Mouse (Mus musculus) kidney, postnatal 36 days (tissue): Measurements from ENCODE around the gene Mafb.

Experiments
- DNase-seq, 2 experiments: peaks; one replicate each; pipeline ENCODE4 v3.0.0; 2021 to 2022; ENCODE audit warnings: mixed read lengths in 2 of 2

Mafb gene

GRCm38 (mm10) chr2:160363201-160363600, 3.7 kb downstream of the Mafb start:
- no peak for DNase-seq

- no peak for DNase-seq
Observed at GRCm38 (mm10) chr2:160361442-160362121, 5.3 kb downstream of the Mafb start.

DNA sequence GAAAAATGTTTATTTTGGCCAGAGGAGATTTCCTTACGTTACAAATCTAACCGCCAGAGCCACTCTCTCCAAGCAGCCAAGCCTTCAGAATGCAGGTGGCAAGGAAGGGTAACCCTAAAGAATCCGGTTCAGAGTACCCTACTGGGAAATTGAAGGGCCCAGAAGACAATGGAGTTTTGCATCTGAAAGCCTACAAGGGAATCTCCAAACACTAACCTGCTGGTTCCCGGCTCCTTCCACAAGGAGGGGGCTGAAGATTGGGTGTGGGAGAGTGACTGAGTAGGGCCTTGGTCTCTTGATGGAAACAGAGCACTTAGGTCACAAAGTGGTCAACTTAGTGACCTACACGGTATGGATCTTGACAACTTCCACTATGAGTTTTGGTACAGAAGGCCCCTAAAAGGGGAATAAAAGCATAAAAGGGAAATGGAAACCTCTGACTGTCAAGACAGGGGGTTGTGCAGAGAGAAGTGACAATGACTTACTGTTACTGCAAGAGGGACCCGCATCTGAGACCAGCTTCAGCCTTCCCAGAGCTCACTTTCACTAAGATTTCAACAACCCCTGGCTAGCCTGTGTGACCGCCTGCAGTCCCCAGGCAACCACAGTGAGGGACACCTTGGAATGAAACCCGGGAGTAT, 6.5 kb downstream of the Mafb start:
- no peak for DNase-seq

- DNase-seq = no peak
Observed at GRCm38 (mm10) chr2:160358896-160359295, 8.0 kb downstream of the Mafb start.

- DNase-seq = no peak
Observed at GRCm38 (mm10) chr2:160357442-160357841, 9.4 kb downstream of the Mafb start.

- peak; percentile 17 to 61 for DNase-seq
Observed at GRCm38 (mm10) chr2:160356132-160356531, 10.7 kb downstream of the Mafb start.

DNA sequence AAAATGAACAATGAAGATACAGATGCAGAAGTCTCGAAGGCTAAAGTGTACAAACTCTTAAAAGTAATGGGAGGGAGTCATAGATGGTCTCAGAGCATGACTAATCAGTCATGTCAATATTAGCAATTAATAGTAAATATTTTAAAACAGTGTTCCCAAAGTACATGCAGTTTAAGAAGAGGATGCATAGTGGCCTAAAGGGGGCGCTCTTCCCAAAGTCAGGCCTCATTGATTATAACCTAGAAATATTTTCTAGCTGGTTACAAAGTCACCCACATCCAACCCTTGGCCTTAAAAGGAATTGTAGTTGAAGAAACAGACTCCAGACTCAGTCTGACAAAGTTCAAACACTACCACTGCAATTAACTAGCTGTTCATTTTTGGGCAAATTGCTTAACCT, 12.5 kb downstream of the Mafb start:
- DNase-seq = no peak

GRCm38 (mm10) chr2:160353581-160353980, 13.3 kb downstream of the Mafb start:
- no peak for DNase-seq

DNA sequence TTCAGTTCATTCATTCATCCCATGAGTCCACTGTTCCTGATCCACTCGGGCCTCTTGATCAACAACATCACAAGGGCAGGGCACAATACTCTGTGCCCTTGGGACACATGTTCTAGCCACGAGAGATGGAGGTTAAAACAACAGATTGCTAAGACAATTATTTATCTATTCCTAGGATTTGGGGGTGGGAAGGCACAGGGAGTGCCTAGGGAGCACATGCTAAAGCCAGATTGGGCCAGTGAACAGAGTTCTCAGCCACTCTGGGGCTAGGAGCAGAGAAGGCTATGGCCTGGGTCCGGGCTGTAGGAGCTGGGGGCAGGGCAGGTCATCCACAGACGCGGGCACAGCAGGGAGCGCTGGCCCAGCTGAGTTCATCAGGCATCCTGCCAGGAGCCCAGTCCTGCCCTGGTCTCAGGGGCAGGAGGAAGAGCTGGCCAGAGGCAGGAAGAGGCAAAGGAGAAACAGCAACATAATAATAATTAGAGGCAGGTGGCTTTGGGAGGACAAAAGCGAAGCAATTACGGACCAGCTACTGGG, 15.8 kb downstream of the Mafb start:
- DNase-seq = peak; percentile 87 to 91

DNA sequence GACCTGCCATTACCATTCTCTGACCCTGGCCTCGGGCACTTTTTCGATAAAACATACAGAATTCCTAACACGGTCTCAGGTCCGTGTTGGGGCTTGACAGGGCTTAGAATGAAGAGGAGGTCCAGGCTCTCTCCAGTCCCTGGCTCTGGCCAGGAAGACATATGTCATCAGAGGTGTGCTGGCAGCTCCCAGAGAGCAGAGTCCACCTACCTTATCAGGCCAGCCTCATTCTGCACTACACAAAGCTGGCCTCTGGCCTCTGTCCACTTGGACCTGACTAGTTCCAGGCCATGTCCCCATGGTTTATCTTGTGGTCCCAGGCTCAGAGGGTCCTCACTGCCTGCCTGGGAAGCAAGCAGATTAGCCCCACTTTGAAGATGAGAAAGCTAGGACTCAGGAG, 17.3 kb downstream of the Mafb start:
- DNase-seq = no peak

GRCm38 (mm10) chr2:160348796-160349195, 18.1 kb downstream of the Mafb start:
- no peak for DNase-seq

- no peak for DNase-seq
Observed at GRCm38 (mm10) chr2:160348072-160348604, 18.7 kb downstream of the Mafb start.

GRCm38 (mm10) chr2:160345644-160346043, 21.2 kb downstream of the Mafb start:
- no peak for DNase-seq

DNA sequence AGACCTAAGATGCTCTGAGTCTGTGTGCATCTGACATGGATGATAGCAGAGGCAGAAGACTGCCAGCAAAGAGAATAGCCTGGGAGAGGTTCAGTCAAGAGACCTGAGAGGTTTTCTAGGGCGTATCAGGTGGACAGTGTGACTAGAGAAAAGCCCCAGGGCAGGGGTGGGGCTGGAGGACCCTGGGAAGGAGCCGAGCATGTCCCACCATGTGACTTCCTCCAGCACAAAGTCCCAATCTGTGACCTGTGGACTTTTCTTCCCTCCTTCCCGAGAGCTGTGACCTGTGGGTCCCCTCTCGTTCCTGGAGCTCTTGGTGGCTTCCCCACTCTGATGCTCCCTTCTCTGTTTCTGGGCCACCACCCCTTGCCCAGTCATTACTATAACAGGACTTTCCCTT, 26.7 kb downstream of the Mafb start:
- DNase-seq = peak in 1 of 2 experiments; percentile 16

DNA sequence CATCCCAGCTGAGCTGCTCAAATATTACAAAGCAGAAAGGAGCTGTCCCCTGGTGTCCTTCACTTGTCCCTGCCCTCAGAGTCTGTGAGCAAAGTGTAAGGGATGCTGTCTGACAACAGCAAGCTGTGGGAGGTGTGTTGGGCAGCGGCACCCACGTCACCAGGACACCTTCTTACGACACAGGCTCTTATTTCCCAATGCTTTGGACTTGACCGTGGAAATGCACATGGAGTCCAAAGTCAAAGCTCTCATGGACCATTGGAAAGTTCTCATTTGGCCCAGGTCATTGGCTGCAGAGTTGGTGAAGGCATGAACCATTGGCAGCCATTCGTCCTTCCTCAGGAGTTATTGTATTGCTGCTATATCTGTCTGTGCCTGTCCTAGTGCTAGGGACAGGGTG, 27.3 kb downstream of the Mafb start:
- DNase-seq = no peak

DNA sequence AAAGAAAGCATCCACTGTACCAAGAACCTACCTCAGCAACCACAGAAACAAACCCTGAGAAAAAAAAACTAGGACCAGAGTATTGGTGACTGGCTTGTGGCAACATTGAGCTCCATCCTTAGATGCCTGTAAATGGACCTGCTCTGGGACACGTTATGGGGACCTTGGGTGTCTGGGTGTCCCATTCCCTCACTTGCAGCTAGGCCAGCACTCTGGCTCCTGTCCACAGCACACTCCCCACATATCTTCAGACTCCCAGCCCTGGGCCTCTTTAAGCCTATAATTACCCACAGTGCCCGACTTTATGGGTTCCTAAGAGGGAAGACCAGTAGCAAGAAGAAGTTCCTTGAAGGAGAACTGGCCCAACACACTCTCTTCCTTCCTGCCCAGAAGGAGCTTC, 30.8 kb downstream of the Mafb start:
- no peak for DNase-seq

DNA sequence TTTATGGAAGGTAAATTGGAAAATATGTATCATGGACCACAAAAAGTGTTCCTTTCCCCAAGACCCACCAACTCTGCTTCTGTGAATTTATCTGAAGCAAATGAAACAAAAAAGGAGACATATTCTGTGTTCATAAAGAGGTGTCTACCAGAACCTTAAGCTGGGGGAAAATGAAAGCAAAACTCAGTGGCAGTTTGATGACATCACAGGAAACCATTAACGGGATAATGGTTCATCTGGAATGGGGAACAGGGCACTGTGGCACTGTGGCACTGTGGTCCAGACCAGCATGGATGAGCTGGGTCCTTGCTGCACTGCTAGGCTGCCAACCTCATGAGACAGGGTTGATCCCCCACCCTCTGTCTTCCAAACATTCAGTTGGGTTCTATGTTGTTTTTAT, 31.8 kb downstream of the Mafb start:
- DNase-seq = no peak

DNA sequence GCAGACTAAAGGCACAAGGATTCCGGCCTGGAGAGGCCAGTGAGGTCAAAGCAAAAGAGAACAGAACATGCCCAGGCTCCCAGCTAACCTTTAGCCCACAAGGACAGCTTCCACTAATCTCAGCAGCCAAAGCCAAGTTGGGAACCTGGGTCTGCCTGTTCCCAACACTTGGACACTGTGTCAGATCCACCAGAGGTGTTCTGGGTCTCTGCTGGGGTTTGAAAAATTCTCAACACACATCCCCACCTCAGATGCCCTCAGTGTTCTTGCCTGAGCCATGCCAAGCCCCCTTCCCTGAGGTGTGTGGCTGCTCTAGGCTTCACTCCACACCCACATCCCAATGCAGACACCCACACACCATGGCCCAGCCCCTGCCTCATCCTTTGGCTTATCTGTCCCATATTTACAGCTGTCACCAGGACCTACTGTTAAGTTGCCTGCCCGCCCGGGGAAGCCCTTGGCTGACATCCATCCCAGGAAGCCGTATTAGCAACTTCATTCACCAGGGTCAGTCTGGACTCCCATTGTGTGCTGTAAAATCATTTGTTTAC, 32.7 kb downstream of the Mafb start, which contains the start of gene Gm826:
Gm826 (minus strand) TSS at position 52 of the 551 bp plus-strand sequence.
- peak; percentile 51 to 68 for DNase-seq

GRCm38 (mm10) chr2:160332516-160333325, 34.1 kb downstream of the Mafb start:
- DNase-seq = peak; percentile 31 to 40

DNA sequence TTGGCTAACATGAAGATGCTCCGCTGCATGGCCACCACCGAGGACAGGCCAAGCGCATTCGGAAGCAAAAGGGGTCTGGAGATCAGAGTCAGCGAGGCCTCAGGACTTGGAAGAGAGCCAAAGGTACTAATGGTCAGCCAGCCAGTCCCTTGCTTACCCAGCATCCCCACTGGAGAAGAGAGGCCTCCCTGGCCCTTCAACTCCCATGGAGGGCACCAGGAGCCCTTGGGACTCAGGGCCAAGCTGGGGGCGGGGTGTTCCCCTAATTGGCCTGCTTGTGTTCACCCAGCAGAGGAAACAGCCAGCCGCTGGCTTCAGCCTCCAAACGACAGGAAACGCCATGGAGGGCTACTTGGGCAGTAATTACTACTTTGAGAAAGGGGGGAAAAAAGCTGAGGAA, 38.0 kb downstream of the Mafb start:
- peak; percentile 30 to 44 for DNase-seq

- no peak for DNase-seq
Observed at GRCm38 (mm10) chr2:160327716-160328115, 39.1 kb downstream of the Mafb start.

DNA sequence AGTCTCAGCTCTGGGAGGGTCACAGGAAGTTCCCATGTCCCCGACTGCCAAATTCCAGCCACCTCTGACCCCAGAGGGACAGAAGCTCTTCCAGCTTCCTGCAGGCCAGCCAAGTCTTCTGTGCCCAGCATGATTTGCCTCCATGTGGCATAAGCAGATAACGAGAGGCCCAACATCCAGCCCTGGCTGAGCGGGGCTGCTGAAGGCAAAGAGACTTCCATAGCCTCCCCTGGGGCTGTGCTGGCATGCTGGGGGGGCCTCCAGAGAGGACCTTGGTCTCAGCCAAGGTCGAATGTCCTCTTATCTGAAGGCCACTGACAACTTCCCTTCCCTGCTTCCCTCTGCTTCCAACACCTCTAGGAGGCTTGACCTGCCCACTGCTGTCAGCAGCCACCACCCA, 39.7 kb downstream of the Mafb start:
- DNase-seq = peak; percentile 68 to 77

DNA sequence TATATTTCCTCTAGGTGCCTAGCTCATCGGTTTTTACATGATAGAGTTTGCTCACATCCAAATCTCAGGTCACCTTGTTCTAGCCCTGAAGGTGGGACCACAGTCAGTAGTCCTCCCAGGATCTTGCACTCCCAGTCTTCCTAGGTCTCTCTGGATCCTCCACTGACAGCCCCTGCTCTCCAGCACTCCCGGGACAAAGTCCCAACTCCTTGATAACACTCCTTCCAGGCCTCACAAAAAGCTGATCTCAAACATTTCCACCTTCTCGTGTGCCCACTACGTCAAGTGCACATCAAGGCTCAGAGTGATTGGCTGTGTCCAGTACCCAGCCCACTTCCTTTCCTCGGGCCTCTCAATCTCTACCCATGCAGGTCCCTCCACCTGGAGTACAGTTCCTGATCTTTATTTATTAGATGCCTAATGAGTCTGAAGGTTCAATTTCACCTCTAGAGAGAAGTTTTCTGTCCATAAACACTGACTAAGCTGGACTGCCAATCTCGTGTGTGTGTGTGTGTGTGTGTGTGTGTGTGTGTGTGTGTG, 41.7 kb downstream of the Mafb start:
- DNase-seq = no peak
